Mouse (Mus musculus) olfactory bulb, adult 2 months (tissue): ENCODE measurements at regions not wholly inside any gene's neighbourhood (a gene's known extent, or its start where the extent isn't known, plus 50 kb on each side); places are given as distances from the start of the nearest gene placed in this dataset.

Experiments
- CTCF ChIP-seq: fragments of 200-500 bp; IDR thresholded peaks from 2 replicates; pipeline ENCODE4 v1.5.1; 2012; ENCODE audit warnings: low read depth, mild to moderate bottlenecking, low read length, moderate library complexity; ENCODE audit not compliant: insufficient read depth
- POLR2A ChIP-seq: fragments of 200-500 bp; IDR thresholded peaks from 2 replicates; pipeline ENCODE4 v1.6.1; 2012; ENCODE audit warnings: mild to moderate bottlenecking, low read depth, low read length, moderate library complexity; ENCODE audit not compliant: insufficient read depth

GRCm38 (mm10) chr10:37571171-37571570 lies 432.5 kb upstream of the Marcks start:
- TF ChIP-seq CTCF (no peak), POLR2A (no peak)
